Mouse (Mus musculus) testis, adult 2 months (tissue): ENCODE measurements around the gene Ccdc40.

Experiments
- CTCF ChIP-seq: fragments of 200-500 bp; IDR thresholded peaks from 2 replicates; pipeline ENCODE4 v1.5.1; 2012; ENCODE audit warnings: low read depth, mild to moderate bottlenecking, inconsistent platforms, low read length, moderate library complexity; ENCODE audit not compliant: control insufficient read depth, insufficient read depth, insufficient replicate concordance
- POLR2A ChIP-seq: fragments of 200-500 bp; IDR thresholded peaks from 2 replicates; pipeline ENCODE4 v1.6.1; 2012; ENCODE audit warnings: low read depth, mild to moderate bottlenecking, inconsistent platforms, low read length, moderate library complexity; ENCODE audit not compliant: control insufficient read depth

DNA sequence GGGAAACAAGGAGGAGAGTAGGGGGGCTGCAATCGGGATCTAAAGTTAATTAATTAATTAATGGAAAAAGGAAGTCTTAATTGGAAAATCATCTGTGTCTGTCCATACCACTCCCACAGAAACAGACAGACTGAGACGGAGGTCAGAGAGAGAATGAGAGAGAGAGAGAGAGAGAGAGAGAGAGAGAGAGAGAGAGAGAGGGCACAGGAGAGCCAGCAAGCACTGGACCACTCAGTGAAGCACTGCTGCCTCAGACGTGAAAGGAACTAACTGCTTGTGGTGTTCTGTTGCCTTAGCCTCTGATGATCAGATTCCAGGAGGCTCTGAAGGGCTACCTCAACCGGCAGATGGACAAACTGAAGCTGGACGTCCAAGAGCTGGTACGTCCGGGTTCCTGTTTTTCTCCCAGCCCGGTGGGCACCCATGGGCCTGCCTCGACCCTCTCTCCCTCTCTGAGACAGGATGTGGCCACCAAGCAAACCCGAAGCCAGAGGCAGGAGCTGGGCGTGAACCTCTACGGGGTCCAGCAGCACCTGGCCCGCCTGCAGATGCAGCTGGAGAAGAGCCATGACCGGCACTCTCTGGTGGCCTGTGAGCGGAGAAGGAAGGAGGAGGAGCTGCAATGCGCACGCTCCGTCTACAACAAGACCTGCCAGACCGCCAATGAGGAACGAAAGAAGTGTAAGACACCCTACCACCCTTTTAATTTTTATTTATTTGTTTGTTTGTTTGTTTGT lies 9.4 kb downstream of the Ccdc40 start:
- TF ChIP-seq CTCF (no peak), POLR2A (no peak)
